Mouse (Mus musculus): ENCODE data around the gene Cd5.

DNA sequence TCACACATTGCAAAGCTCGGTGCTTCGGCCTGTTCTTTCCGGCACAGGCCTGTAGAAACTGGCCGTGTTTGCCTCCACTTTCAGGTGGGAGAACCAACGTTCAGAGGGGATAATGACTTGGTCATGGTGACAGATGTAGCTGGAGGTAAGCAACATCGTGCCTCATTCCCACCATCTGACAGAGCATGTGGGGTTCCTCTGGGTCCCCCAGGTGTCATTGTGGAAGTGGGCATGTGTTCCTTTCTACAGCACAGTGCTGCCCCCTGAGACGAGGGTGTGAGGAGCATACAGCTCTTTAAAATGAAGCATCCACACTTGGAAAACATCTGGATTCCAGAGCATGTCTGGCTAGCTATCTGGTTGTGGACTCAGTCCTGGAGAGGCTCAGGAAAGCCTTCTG is 4.2 kb downstream of the Cd5 start:
- no peak for TF ChIP-seq POLR2AphosphoS5 (IDR thresholded peaks at IDR 0.05; ENCODE audit: insufficient replicate concordance, low read depth, low read length)
- no peak for TF ChIP-seq CTCF (IDR thresholded peaks at IDR 0.05; ENCODE audit: low read depth, low read length)
- TF ChIP-seq GATA1 (IDR thresholded peaks at IDR 0.05; ENCODE audit: borderline replicate concordance, low read length) = no peak
- no peak for TF ChIP-seq TAL1 (conservative IDR thresholded peaks at IDR 0.05; ENCODE audit: low read depth, low read length)
- no peak for TF ChIP-seq GATA2 (IDR thresholded peaks at IDR 0.05; ENCODE audit: borderline replicate concordance, low read depth, low read length)

Measured in G1E (cell line).